Mouse (Mus musculus) embryonic facial prominence, embryonic 12.5 days (tissue): ENCODE data around the gene Gm17324. TPM values are rescaled to one million over a fixed set of nuclear protein-coding genes. Genes with fewer than 3 reads are reported as not detected.

Source experiments
- ATAC-seq: fragments of 200-750 bp; cut with Nextera tagmentation; 2 replicates; pipeline ENCODE4 v1.8.0; 2017; ENCODE audit not compliant: insufficient number of reproducible peaks, insufficient read depth, low FRiP score, low TSS enrichment
- H3K27ac ChIP-seq: fragments of 300-500 bp; sonication (generic); 2 replicates; pipeline ENCODE4 v1.5.1; 2016; ENCODE audit warnings: mild to moderate bottlenecking
- H3K27me3 ChIP-seq: fragments of 300-500 bp; sonication (generic); 2 replicates; pipeline ENCODE4 v1.6.1; 2016; ENCODE audit warnings: mild to moderate bottlenecking, moderate library complexity
- H3K36me3 ChIP-seq: fragments of 300-500 bp; sonication (generic); 2 replicates; pipeline ENCODE4 v1.6.1; 2016; ENCODE audit warnings: mild to moderate bottlenecking
- H3K4me1 ChIP-seq: fragments of 300-500 bp; sonication (generic); 2 replicates; pipeline ENCODE4 v1.6.1; 2016
- H3K4me2 ChIP-seq: fragments of 300-500 bp; sonication (generic); replicated peaks from 2 replicates; pipeline ENCODE4 v1.6.1; 2016; ENCODE audit warnings: mild to moderate bottlenecking, moderate library complexity
- H3K4me3 ChIP-seq: fragments of 300-500 bp; sonication (generic); 2 replicates; pipeline ENCODE4 v1.5.1; 2016; ENCODE audit warnings: mild to moderate bottlenecking
- H3K9ac ChIP-seq: fragments of 300-500 bp; sonication (generic); 2 replicates; pipeline ENCODE4 v1.6.1; 2016; ENCODE audit warnings: mild to moderate bottlenecking, moderate library complexity
- H3K9me3 ChIP-seq: fragments of 300-500 bp; sonication (generic); 2 replicates; pipeline ENCODE4 v1.6.1; 2016; ENCODE audit warnings: mild to moderate bottlenecking, moderate library complexity
- WGBS: fragments of 180-500 bp; shearing (Covaris S2); methylation state at CpG from one replicate; pipeline ENCODE4 v1.1.7; 2016; 5-methylcytosine and 5-hydroxymethylcytosine counted together
- polyA plus RNA-seq: library from polyadenylated mRNA; unstranded; fragments of >200 nt; fragmentation: Nextera tagmentation; extraction: Ambion mirVana; gene quantifications from 2 replicates; pipeline ENCODE4 v1.2.1, GENCODE M21; 2016

The Gm17324 gene
- polyA plus RNA-seq, 1 experiment from 2014 or later: 1.6 TPM

GRCm38 (mm10) chr9:78457026-78457425, 8.4 kb upstream of the Gm17324 start:
- Histone ChIP-seq H3K9me3 (no peaks in the 10 kb centered on the region), H3K4me1 (no peaks in the 10 kb centered on the region), H3K27ac (no peak overlapping the region), H3K36me3 (peaks cover 62% of the 10 kb centered on the region), H3K4me2 (no peak overlapping the region), H3K4me3 (no peak overlapping the region), H3K9ac (no peak overlapping the region), H3K27me3 (no peaks in the 10 kb centered on the region)
- no peak for ATAC-seq
- WGBS: 89% methylated on average over 8 of the region's 8 CpGs

- H3K27me3 ChIP-seq: peaks cover 2% of the 10 kb centered on the region; the same call in 1 of the 2 replicates
- no peak for ATAC-seq
- peaks cover 30% of the 10 kb centered on the region for H3K36me3 ChIP-seq
- H3K27ac ChIP-seq: no peak overlapping the region
- no peak overlapping the region for H3K4me2 ChIP-seq
- WGBS: 81% methylated on average over 4 of the region's 4 CpGs
- no peak overlapping the region for H3K4me3 ChIP-seq
- 0 out of 2 replicates have a peak, but pooled peaks cover 6% of the 10 kb centered on the region for H3K4me1 ChIP-seq
- no peak overlapping the region for H3K9ac ChIP-seq
- no peaks in the 10 kb centered on the region for H3K9me3 ChIP-seq
Observed at GRCm38 (mm10) chr9:78451382-78451781, 2.8 kb upstream of the Gm17324 start.

- Histone ChIP-seq H3K9me3 (no peaks in the 10 kb centered on the region), H3K36me3 (peaks cover 30% of the 10 kb centered on the region), H3K4me3 (no peak overlapping the region), H3K4me2 (no peak overlapping the region), H3K9ac (no peak overlapping the region), H3K27ac (no peak overlapping the region), H3K27me3 (peaks cover 7% of the 10 kb centered on the region), H3K4me1 (0 out of 2 replicates have a peak, but pooled peaks cover 6% of the 10 kb centered on the region)
- 72% methylated on average over 5 of the region's 5 CpGs for WGBS
- ATAC-seq: no peak
Observed at GRCm38 (mm10) chr9:78450404-78450803, 1.8 kb upstream of the Gm17324 start.

GRCm38 (mm10) chr9:78447606-78447972, 997 bp downstream of the Gm17324 start:
- Histone ChIP-seq H3K4me2 (peak overlapping the region; percentile 64), H3K9ac (peak overlapping the region; percentile 92; the same call in 1 of the 2 replicates), H3K27me3 (peaks cover 32% of the 10 kb centered on the region), H3K36me3 (peaks cover 9% of the 10 kb centered on the region), H3K9me3 (no peaks in the 10 kb centered on the region), H3K4me1 (peaks cover 6% of the 10 kb centered on the region; the same call in 1 of the 2 replicates), H3K4me3 (peak overlapping the region; percentile 99), H3K27ac (no peak overlapping the region)
- 0 out of 2 replicates have a peak, but pooled peaks have one; percentile 42 for ATAC-seq
- 31% methylated on average over 9 of the region's 9 CpGs for WGBS

- WGBS: under 1% methylated on average over 80 of the region's 81 CpGs
- ATAC-seq: no peak
- H3K4me3 ChIP-seq: peak within 1 kb of the TSS; percentile 38
- no peaks in the 10 kb centered on the region for H3K9me3 ChIP-seq
- peak within 1 kb of the TSS; percentile 70 for H3K4me2 ChIP-seq
- peaks cover 68% of the 10 kb centered on the region for H3K27me3 ChIP-seq
- H3K36me3 ChIP-seq: no peaks in the 10 kb centered on the region
- no peak within 1 kb of the TSS for H3K27ac ChIP-seq
- H3K9ac ChIP-seq: peak within 1 kb of the TSS; percentile 49
- no peaks in the 10 kb centered on the region; the same call in 1 of the 2 replicates for H3K4me1 ChIP-seq
Observed at GRCm38 (mm10) chr9:78442579-78443392, 5.8 kb downstream of the Gm17324 start, which contains the start of gene Cgas. Cgas (minus strand) TSS chr9:78443237.

- H3K4me2 ChIP-seq: peak overlapping the region; percentile 70
- peak overlapping the region; percentile 49 for H3K9ac ChIP-seq
- ATAC-seq: no peak
- 2% methylated on average over 9 of the region's 9 CpGs for WGBS
- peaks cover 68% of the 10 kb centered on the region for H3K27me3 ChIP-seq
- H3K27ac ChIP-seq: no peak overlapping the region
- H3K36me3 ChIP-seq: no peaks in the 10 kb centered on the region
- H3K9me3 ChIP-seq: no peaks in the 10 kb centered on the region
- H3K4me1 ChIP-seq: no peaks in the 10 kb centered on the region; the same call in 1 of the 2 replicates
- H3K4me3 ChIP-seq: peak overlapping the region; percentile 38
Observed at GRCm38 (mm10) chr9:78442237-78442578, 6.4 kb downstream of the Gm17324 start.

- Histone ChIP-seq H3K27me3 (peaks cover 54% of the 10 kb centered on the region), H3K36me3 (no peaks in the 10 kb centered on the region)
- no peak for ATAC-seq
Observed at GRCm38 (mm10) chr9:78439426-78439825, 9.2 kb downstream of the Gm17324 start.

GRCm38 (mm10) chr9:78432471-78432870, 16.1 kb downstream of the Gm17324 start:
- Histone ChIP-seq H3K9ac (no peak overlapping the region), H3K4me1 (0 out of 2 replicates have a peak, but pooled peaks cover 6% of the 10 kb centered on the region), H3K27ac (no peak overlapping the region), H3K4me2 (no peak overlapping the region), H3K27me3 (peaks cover 3% of the 10 kb centered on the region; the same call in 1 of the 2 replicates), H3K9me3 (no peaks in the 10 kb centered on the region), H3K36me3 (no peaks in the 10 kb centered on the region), H3K4me3 (no peak overlapping the region)
- 86% methylated on average over 5 of the region's 5 CpGs for WGBS
- no peak for ATAC-seq

More at GRCm38 (mm10) chr9:78439426-78439825, 9.2 kb downstream of the Gm17324 start:
- Histone ChIP-seq H3K4me2 (no peak overlapping the region), H3K9me3 (no peaks in the 10 kb centered on the region), H3K4me1 (no peaks in the 10 kb centered on the region; the same call in 1 of the 2 replicates), H3K27ac (no peak overlapping the region), H3K9ac (no peak overlapping the region), H3K4me3 (no peak overlapping the region)
- 67% methylated on average over 5 of the region's 5 CpGs for WGBS

- 73% methylated on average over 6 of the region's 6 CpGs for WGBS
- H3K27ac ChIP-seq: no peak overlapping the region
- no peaks in the 10 kb centered on the region for H3K36me3 ChIP-seq
- no peak for ATAC-seq
- H3K9me3 ChIP-seq: no peaks in the 10 kb centered on the region
- no peak overlapping the region for H3K4me2 ChIP-seq
- H3K4me1 ChIP-seq: 0 out of 2 replicates have a peak, but pooled peaks cover 6% of the 10 kb centered on the region
- H3K4me3 ChIP-seq: no peak overlapping the region
- H3K9ac ChIP-seq: no peak overlapping the region
- H3K27me3 ChIP-seq: peaks cover 3% of the 10 kb centered on the region; the same call in 1 of the 2 replicates
Observed at GRCm38 (mm10) chr9:78430486-78430885, 18.1 kb downstream of the Gm17324 start.

- H3K4me2 ChIP-seq: no peak overlapping the region
- H3K27ac ChIP-seq: no peak overlapping the region
- no peak overlapping the region for H3K4me3 ChIP-seq
- H3K36me3 ChIP-seq: no peaks in the 10 kb centered on the region
- no peak overlapping the region for H3K9ac ChIP-seq
- 0 out of 2 replicates have a peak, but pooled peaks cover 6% of the 10 kb centered on the region for H3K4me1 ChIP-seq
- WGBS: 60% methylated on average over 2 of the region's 2 CpGs
- no peaks in the 10 kb centered on the region for H3K9me3 ChIP-seq
- peaks cover 3% of the 10 kb centered on the region; the same call in 1 of the 2 replicates for H3K27me3 ChIP-seq
- ATAC-seq: no peak
Observed at GRCm38 (mm10) chr9:78429551-78429950, 19.0 kb downstream of the Gm17324 start.

GRCm38 (mm10) chr9:78428870-78429432, 19.6 kb downstream of the Gm17324 start:
- H3K9me3 ChIP-seq: no peaks in the 10 kb centered on the region
- no peak for ATAC-seq
- no peaks in the 10 kb centered on the region for H3K36me3 ChIP-seq
- no peak overlapping the region for H3K4me3 ChIP-seq
- H3K9ac ChIP-seq: no peak overlapping the region
- H3K4me1 ChIP-seq: 0 out of 2 replicates have a peak, but pooled peaks cover 6% of the 10 kb centered on the region
- H3K27ac ChIP-seq: no peak overlapping the region
- 82% methylated on average over 4 of the region's 4 CpGs for WGBS
- peaks cover 3% of the 10 kb centered on the region; the same call in 1 of the 2 replicates for H3K27me3 ChIP-seq
- H3K4me2 ChIP-seq: no peak overlapping the region
